Mouse (Mus musculus) left cerebral cortex, postnatal 14 days (tissue): ENCODE measurements around the gene Nr0b2. TPM values are rescaled to one million over a fixed set of nuclear protein-coding genes. Genes with fewer than 3 reads are reported as not detected.

Experiments used
- DNase-seq, 2 experiments: peaks; one replicate each; pipeline ENCODE4 v3.0.0; 2021 to 2022; ENCODE audit warnings: low spot score in 2 of 2, mixed read lengths in 1 of 2
- intact Hi-C: fragments of 180-260 bp; cut with DNase I; formaldehyde crosslinking; loops from one replicate; pipeline ENCODE4 v1.15.1; 2025
- microRNA-seq, 2 experiments: library from miRNA; unstranded; fragments of <30 nt; microRNA quantifications; one replicate each; pipeline ENCODE4 v1.2.0; 2022
- total RNA-seq, 2 experiments: library from RNA; stranded (reverse); gene quantifications; 2 replicates each; pipeline ENCODE4 v1.2.3; 2021

Gene Nr0b2
- total RNA-seq, 2 experiments from 2014 or later = not detected

GRCm38 (mm10) chr4:133600306-133600705 is 47.1 kb downstream of the Nr0b2 start:
- no peak for DNase-seq
- intact Hi-C loops = no loop called here

GRCm38 (mm10) chr4:133601721-133602218 is 48.6 kb downstream of the Nr0b2 start, which contains the start of gene Sfn:
Gene Sfn (minus strand): TSS chr4:133602168.
- intact Hi-C loops = no loop called here
- DNase-seq = no peak

- no peak for DNase-seq
- intact Hi-C loops = no loop called here
These were observed 49.9 kb downstream of the Nr0b2 start for GRCm38 (mm10) chr4:133603056-133603455.

GRCm38 (mm10) chr4:133604175-133604574 is 51.0 kb downstream of the Nr0b2 start:
- no peak for DNase-seq
- intact Hi-C loops = no loop called here

- DNase-seq = no peak
These were observed 51.7 kb downstream of the Nr0b2 start for GRCm38 (mm10) chr4:133604856-133605255.

GRCm38 (mm10) chr4:133605330-133605729 is 52.2 kb downstream of the Nr0b2 start:
- no peak for DNase-seq
- intact Hi-C loops = no loop called here

More at GRCm38 (mm10) chr4:133604856-133605255, 51.7 kb downstream of the Nr0b2 start:
- intact Hi-C loops = no loop called here

Small RNAs within 50 kb of the gene (microRNA-seq; reads per million reads assigned to microRNA genes)
- 0 reads per million in 2 experiments for gene Gm23158

Other genes with a start within 250 kb of the Nr0b2 start
- 10 to 100 TPM; 56.6 to 60.8 TPM for gene Wdtc1, start 199.9 kb upstream of the Nr0b2 start, total RNA-seq
- 10 to 100 TPM; 41.5 to 46.7 TPM for gene Slc9a1, start 183.7 kb upstream of the Nr0b2 start, total RNA-seq
- gene Tent5b, start 73.2 kb upstream of the Nr0b2 start, total RNA-seq = not detected
- 100 to 1,000 TPM; 150 to 170 TPM for gene Trnp1, start 54.8 kb upstream of the Nr0b2 start, total RNA-seq
- gene Kdf1, start 34.4 kb upstream of the Nr0b2 start, total RNA-seq = not detected
- 100 to 1,000 TPM; 102 TPM for gene Nudc, start 7.4 kb upstream of the Nr0b2 start, total RNA-seq
- 1 to 10 TPM; 9.2 to 9.6 TPM for gene Gpatch3, start 21.4 kb downstream of the Nr0b2 start, total RNA-seq
- 10 to 100 TPM in 1 of 2 experiments, 1 to 10 TPM in 1; 9.5 to 10.6 TPM for gene Gpn2, start 31.0 kb downstream of the Nr0b2 start, total RNA-seq
- 1 to 10 TPM; 1.0 to 1.4 TPM for gene Sfn, start 48.8 kb downstream of the Nr0b2 start, total RNA-seq
- 10 to 100 TPM; 29.3 to 32.9 TPM for gene Zdhhc18, start 96.8 kb downstream of the Nr0b2 start, total RNA-seq
- 1 to 10 TPM; 6.2 TPM for gene Pigv, start 119.3 kb downstream of the Nr0b2 start, total RNA-seq
- gene Arid1a, start 203.4 kb downstream of the Nr0b2 start, total RNA-seq = 10 to 100 TPM; 74.1 to 75.8 TPM